ENCODE assay signal across 13 mouse cellular contexts in the genomic region with DNA sequence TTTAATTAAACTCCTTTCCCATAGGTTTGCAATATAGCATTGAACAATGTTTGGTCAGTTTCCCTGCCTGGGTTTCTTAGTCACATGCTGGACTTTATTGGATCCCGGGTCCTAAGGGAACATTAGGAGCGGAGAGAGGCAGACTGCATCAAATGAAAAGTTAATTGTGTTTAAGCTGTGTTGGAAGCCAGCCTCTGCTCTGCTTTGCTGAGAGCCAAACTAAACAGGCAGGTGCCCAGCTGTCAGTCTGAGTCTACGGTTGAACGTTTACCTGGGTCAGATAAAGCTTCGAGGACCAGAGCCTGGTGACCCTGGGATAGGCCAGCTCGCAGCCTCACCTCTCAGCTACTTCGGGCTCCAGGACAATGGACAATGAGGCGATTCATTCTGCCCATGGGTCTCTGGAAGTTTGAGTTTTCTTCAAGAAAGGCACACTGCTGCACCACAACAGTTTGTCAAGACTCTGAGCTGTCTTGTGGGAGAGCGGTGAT.
DNase-seq lines count a peak whose midpoint lies in the region; ATAC-seq and TF ChIP-seq lines count a peak whose summit lies in the region.
"Had no signal": no experiment of that assay in that cellular context is flagged by ENCODE, and none has a peak within 500 bp of the region (broad histone marks: within the 10 kb centered on the region; RNA-seq: fewer than 3 reads in every experiment).

No protein-coding gene starts in this region.

- no peaks in the 10 kb centered on the region for H3K27me3 ChIP-seq in kidney, adult 2 months (replicated peaks; ENCODE audit: control insufficient read depth, insufficient read depth, low read length)
- no peaks in the 10 kb centered on the region for H3K27me3 ChIP-seq in kidney, embryonic 15.5 days
- H3K27me3 ChIP-seq in hindbrain, embryonic 13.5 days = 0 out of 2 replicates have a peak, but pooled peaks cover 2% of the 10 kb centered on the region
- no peaks in the 10 kb centered on the region for H3K27me3 ChIP-seq in midbrain, embryonic 10.5 days (ENCODE audit: low read depth, poor library complexity, severe bottlenecking)
- H3K27me3 ChIP-seq in stomach, embryonic 15.5 days (replicated peaks) = no peaks in the 10 kb centered on the region
- H3K27me3 ChIP-seq: heart, embryonic 12.5 days had no signal

- H3K27ac ChIP-seq in kidney, adult 2 months (ENCODE audit: insufficient read depth, low read depth, low read length) = no peak overlapping the region
- no peak overlapping the region for H3K27ac ChIP-seq in kidney, embryonic 15.5 days
- H3K27ac ChIP-seq in hindbrain, embryonic 13.5 days = peak overlapping the region; percentile 82
- H3K27ac ChIP-seq in midbrain, embryonic 10.5 days (replicated peaks) = peak overlapping the region; percentile 33; the same call in 1 of the 2 replicates
- H3K27ac ChIP-seq in stomach, embryonic 15.5 days = no peak overlapping the region

- H3K4me3 ChIP-seq in kidney, adult 2 months (ENCODE audit: insufficient read depth, low read depth, low read length) = no peak overlapping the region
- H3K4me3 ChIP-seq in kidney, embryonic 15.5 days (replicated peaks) = no peak overlapping the region
- H3K4me3 ChIP-seq in hindbrain, embryonic 13.5 days = no peak overlapping the region
- no peak overlapping the region for H3K4me3 ChIP-seq in midbrain, embryonic 10.5 days
- no peak overlapping the region for H3K4me3 ChIP-seq in stomach, embryonic 15.5 days (replicated peaks)
- H3K4me3 ChIP-seq: heart, embryonic 12.5 days had no signal

- H3K9me3 ChIP-seq in kidney, embryonic 15.5 days (replicated peaks) = no peaks in the 10 kb centered on the region
- no peaks in the 10 kb centered on the region for H3K9me3 ChIP-seq in hindbrain, embryonic 13.5 days
- H3K9me3 ChIP-seq in midbrain, embryonic 10.5 days (replicated peaks) = no peaks in the 10 kb centered on the region
- H3K9me3 ChIP-seq in stomach, embryonic 15.5 days = no peaks in the 10 kb centered on the region
- H3K9me3 ChIP-seq: heart, embryonic 12.5 days had no signal

- peak; percentile 8 for DNase-seq in kidney, adult 2 months
- no peak for DNase-seq in midbrain, embryonic 10.5 days (ENCODE audit: low spot score)
- DNase-seq in adrenal gland, postnatal 25 days = no peak
- no peak for DNase-seq in adrenal gland, adult 8-10 months
- DNase-seq in right cerebral cortex, adult 18-20 months = no peak
- DNase-seq: adrenal gland, postnatal 36 days; cerebellum, adult 11 months; kidney, postnatal 36 days; liver, postnatal 0 days had no signal

- no peak for ATAC-seq in kidney, embryonic 15.5 days (replicated peaks; ENCODE audit: low FRiP score)
- no peak for ATAC-seq in hindbrain, embryonic 13.5 days (ENCODE audit: low FRiP score)
- peak; percentile 58; the same call in 1 of the 2 replicates for ATAC-seq in stomach, embryonic 15.5 days (ENCODE audit: insufficient read depth, low FRiP score, low read depth)
- ATAC-seq: liver, postnatal 0 days had no signal

- H3K36me3 ChIP-seq in kidney, adult 2 months (ENCODE audit: control insufficient read depth, insufficient read depth, low read length) = no peaks in the 10 kb centered on the region
- H3K36me3 ChIP-seq in kidney, embryonic 15.5 days = no peaks in the 10 kb centered on the region
- H3K36me3 ChIP-seq in hindbrain, embryonic 13.5 days = no peaks in the 10 kb centered on the region
- no peaks in the 10 kb centered on the region for H3K36me3 ChIP-seq in midbrain, embryonic 10.5 days
- H3K36me3 ChIP-seq in stomach, embryonic 15.5 days = no peaks in the 10 kb centered on the region
- H3K36me3 ChIP-seq: heart, embryonic 12.5 days had no signal

- no peak for TF ChIP-seq POLR2A in kidney, adult 2 months (IDR thresholded peaks at IDR 0.05; ENCODE audit: low read depth, low read length)

- no peak overlapping the region for H3K4me2 ChIP-seq in kidney, embryonic 15.5 days
- H3K4me2 ChIP-seq in hindbrain, embryonic 13.5 days = peak overlapping the region; percentile 9; the same call in 1 of the 2 replicates
- no peak overlapping the region for H3K4me2 ChIP-seq in stomach, embryonic 15.5 days
- H3K4me2 ChIP-seq: heart, embryonic 12.5 days had no signal

- H3K4me1 ChIP-seq in kidney, adult 2 months (ENCODE audit: control insufficient read depth, insufficient read depth, low read length) = no peaks in the 10 kb centered on the region
- peaks cover 14% of the 10 kb centered on the region for H3K4me1 ChIP-seq in kidney, embryonic 15.5 days
- H3K4me1 ChIP-seq in hindbrain, embryonic 13.5 days (replicated peaks) = peaks cover 35% of the 10 kb centered on the region
- peaks cover 49% of the 10 kb centered on the region for H3K4me1 ChIP-seq in midbrain, embryonic 10.5 days
- H3K4me1 ChIP-seq in stomach, embryonic 15.5 days = peaks cover 7% of the 10 kb centered on the region; the same call in 1 of the 2 replicates

- 60% methylated on average over 9 of the region's 9 CpGs for WGBS in kidney, adult 2 months
- WGBS in kidney, embryonic 15.5 days = 55% methylated on average over 9 of the region's 9 CpGs
- WGBS in hindbrain, embryonic 13.5 days = 35% methylated on average over 9 of the region's 9 CpGs
- WGBS in midbrain, embryonic 10.5 days = 82% methylated on average over 9 of the region's 9 CpGs
- 40% methylated on average over 9 of the region's 9 CpGs for WGBS in stomach, embryonic 15.5 days

- no peak for TF ChIP-seq CTCF in kidney, adult 2 months (conservative IDR thresholded peaks at IDR 0.05; ENCODE audit: insufficient read depth, insufficient read length, low read depth, low read length)

- no peak overlapping the region for H3K9ac ChIP-seq in kidney, embryonic 15.5 days
- H3K9ac ChIP-seq in hindbrain, embryonic 13.5 days = no peak overlapping the region
- H3K9ac ChIP-seq in stomach, embryonic 15.5 days = no peak overlapping the region
- H3K9ac ChIP-seq: heart, embryonic 12.5 days; liver, postnatal 0 days had no signal

Comparison
In these comparisons a context has a peak if more than half of its experiments do, and no peak if none do; other contexts are left out.
1. H3K27ac ChIP-seq: peak in hindbrain, embryonic 13.5 days (single experiment) and midbrain, embryonic 10.5 days (single experiment); none in kidney, adult 2 months (single experiment), kidney, embryonic 15.5 days (single experiment) and stomach, embryonic 15.5 days (single experiment).